Mouse (Mus musculus) layer of hippocampus, adult 9-10 months (tissue): Measurements from ENCODE around the gene 1700080E11Rik.
"Not testable (repeated sequence)": the region's sequence is repeated elsewhere in the genome, so short reads cannot be mapped to it uniquely, and the experiment has no call there.

Experiments used
- DNase-seq: peaks from one replicate; pipeline ENCODE4 v3.0.0; 2022; ENCODE audit warnings: low spot score

The 1700080E11Rik gene

DNA sequence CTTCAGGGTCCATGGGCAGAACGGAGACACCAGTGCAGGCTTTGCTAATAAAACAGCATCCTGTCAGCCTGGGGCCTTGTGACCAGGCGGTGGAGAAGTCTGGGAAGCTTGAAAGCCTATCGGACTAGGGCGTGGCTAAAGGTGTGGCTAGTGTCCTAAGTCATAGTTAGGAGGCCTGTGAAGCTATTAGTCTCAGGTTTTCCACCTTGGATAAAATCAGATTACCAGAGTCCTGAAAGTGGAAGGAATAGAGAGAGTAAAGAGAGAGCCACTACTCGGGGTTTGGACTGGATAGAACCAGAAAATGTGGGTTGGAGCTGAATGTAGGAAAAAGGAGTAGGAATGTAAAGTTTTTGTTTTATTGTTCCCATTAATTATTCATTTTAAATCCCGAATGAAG, at the start of gene 1700080E11Rik:
1700080E11Rik (minus strand) TSS at position 101 of the 400 bp plus-strand sequence.
- DNase-seq = no peak

DNA sequence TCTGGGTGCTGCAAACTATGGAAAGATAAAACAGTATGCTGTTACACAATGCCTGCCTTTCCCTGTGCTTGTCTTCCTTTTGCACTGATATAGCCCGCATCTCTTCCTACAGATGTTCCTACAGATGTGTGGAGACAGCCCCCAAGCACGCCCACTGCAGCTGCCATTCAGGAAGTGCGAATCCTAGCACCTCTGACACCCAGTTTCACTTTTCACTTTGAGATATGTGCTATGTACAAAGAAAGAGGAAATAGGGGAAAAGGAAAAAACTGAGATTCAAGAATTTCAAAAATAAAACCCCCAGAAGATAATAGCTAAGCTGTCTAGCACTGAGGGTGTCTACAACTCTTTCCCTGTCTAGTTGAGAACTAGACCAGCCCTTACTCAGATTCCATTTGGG, 41.8 kb upstream of the 1700080E11Rik start:
- DNase-seq = no peak

DNA sequence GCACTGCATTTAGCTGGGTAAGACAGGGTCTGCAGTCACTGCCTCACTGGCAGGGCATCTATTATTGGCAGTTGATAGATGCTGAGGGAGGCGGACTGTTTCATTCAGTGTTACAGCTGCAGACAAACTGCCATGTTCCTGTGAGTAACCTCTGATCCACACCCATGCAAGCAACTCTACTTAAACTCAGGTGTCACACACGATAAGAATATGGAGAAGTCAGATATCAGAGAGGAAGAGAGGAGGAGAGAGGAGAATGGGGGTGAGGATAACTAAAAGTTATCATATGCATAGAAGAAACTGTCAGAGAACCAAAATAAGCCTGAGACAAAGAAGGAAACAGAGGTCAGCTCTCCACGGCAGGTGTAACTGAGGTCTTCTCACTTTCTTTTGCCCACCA, 37.5 kb upstream of the 1700080E11Rik start:
- DNase-seq = no peak

DNA sequence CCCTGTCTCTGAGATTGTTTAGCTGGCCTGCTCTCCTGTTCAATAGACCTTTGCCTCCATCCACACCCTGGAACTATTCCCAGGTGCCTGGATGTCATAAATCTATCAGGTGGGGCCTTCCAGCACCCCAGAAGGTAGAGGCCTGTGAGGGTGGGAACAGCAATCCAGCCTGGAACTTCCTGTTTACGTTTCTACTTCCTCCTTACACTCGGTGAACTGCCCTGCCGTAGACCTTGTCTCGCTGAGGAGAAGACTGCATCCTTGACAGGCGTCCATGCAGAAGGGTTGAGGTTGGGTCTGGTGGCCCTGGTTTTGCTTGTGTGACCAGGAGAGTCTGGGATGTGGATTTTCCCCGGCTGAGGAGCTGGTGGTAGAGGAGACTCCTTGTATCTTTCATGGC, 5.7 kb downstream of the 1700080E11Rik start:
- no peak for DNase-seq

DNA sequence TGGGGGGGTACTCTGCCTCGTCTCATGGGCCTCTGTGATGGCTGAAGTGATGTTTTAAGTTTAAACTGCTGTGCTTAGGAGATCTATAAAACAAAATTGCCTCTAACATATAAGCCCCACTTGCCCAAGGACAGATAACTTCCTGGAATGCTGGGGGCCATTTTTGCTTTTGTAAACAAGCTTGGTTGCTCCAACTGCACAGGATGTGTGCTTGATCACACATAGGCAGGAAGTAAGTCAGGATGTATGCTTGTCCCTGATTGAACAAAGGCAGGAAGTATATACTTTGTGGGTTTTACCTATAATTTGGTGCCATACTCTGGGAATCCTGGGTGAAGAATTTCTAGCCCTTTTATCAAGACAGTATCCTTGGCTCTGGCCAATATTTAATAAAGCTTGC, 8.5 kb downstream of the 1700080E11Rik start:
- DNase-seq = no peak

DNA sequence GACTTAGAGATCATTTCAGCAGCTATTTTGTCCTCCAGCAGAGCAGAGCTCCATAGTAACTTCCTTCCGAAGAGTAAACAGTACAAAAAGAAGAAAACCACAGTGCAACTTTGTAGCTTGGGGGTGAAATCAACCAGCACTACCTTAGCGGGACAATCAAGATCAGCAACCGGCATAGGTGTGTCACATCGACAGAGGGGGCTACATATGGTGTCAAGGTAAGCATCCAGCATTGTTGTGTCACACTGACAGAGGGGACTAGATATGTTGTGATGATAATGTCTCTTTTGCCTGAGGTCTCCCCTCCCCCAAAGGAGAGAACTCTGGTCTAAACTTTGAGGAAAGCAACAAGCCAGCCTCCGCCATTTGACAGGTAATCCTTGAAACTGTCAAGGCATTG, 10.4 kb downstream of the 1700080E11Rik start:
- DNase-seq = no peak

DNA sequence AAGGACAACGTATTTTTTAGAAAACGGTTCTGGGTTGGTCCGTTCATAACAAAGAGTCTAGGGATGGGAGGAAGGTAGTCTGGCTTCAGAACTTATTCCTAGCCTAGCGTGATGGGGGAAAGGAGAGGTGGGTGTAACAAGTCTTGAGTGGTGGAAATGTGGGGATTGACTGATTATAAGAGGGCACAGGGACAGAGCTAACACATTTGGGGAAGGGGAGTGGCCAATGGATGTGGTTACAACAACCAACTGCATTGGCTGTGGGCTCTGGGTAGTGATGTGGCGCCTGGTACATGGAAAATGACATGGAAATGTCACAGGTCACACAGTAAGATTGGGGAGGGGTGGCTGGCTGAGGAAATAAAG, 12.9 kb downstream of the 1700080E11Rik start:
- no peak for DNase-seq

DNA sequence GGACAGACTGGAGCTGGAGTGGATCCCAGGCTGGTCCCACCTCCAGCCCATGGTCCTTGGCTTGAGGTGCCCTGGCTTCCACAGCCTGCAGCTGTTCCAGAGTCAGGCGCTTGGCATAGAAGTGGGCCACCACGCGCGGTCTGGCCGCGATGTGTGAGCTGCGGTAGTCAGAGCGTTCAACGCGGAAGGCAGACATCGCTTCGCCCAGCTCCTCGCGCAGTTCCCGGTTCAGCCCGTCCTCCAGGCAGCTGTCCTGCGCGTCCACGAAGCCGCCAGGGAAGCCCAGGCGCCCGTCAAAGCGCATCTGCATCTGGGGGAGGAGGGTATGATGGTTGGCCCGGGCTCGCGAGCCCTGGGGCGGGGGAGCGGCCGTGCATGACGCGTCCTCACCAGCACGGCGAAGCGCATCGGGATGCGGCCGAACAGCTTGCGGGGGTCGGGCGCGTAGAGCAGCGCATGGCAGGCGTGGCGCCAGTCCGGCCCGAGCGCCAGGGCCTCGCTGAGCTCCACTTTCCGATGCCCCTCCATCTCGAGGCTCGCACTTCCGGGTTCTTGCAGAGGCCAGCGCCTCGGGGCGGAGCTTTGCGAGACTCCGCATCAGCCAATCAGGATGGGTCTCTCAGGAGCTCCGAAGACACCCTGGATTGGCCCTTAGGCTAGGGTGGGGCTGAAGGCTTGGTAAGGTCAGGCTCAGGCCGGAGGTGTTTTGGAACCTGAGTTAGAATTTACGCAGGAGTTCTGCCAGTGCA, 13.5 kb downstream of the 1700080E11Rik start, which contains the start of gene Nudt16:
Nudt16 (minus strand) TSS at position 572 of the 749 bp plus-strand sequence.
- peak; percentile 83 for DNase-seq

DNA sequence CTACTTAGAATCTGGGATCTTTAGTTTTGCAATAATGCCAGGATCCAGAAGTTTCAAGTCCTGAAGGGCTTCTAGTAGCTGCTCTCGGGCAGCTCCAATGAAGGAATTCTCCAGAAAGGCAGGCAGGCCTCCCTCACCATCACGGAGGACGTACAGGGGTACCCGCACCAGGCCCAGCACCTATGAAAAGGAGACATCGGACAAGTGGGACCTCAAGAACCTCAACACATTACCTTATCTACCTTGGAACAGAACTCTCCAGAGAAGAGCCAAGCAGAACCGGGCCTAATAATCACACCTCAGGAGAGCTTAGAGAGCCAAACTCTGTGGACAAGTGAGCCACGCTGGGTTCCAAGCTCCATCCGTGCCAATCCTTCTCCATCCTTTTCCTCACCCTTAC, 14.6 kb downstream of the 1700080E11Rik start:
- no peak for DNase-seq

DNA sequence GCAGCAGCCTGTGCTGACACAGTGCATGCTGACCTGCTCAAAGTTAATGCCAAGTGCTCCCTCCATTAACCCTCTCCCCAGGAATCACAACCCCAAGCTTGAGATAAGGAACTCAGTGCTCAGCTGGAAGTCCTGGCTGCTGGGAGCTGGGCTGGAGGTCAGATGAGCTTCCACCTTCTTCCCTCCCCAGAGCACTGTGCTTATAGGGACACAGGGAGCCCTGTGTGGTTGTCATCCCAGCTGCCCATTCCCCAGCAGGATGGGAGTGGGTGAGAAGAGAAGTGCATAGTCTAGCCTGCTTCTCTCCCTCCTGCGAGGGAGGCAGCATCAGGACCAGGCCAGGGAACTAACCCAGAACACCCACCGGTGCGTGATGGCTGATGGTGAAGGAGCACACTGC, 19.7 kb downstream of the 1700080E11Rik start:
- DNase-seq = not testable (repeated sequence)

DNA sequence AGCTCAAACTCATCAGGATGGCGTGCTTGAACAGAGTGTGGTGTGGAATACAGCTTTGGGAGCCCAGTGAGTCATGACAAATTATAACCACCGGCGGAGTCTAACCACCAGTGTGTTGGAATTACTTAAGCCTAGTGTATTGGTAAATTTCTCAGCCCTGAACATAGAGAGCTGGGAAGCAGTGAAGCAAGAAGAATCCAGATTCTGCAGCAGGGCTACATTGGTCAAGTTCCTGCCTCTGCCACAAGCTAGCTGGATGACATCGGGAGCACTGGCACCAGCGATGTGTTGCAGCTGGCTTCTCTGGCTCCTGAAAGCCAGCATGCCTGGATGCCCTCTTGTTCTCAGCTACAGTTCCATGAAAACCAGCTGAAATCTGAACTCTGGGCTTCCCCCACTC, 41.0 kb downstream of the 1700080E11Rik start:
- DNase-seq = no peak

DNA sequence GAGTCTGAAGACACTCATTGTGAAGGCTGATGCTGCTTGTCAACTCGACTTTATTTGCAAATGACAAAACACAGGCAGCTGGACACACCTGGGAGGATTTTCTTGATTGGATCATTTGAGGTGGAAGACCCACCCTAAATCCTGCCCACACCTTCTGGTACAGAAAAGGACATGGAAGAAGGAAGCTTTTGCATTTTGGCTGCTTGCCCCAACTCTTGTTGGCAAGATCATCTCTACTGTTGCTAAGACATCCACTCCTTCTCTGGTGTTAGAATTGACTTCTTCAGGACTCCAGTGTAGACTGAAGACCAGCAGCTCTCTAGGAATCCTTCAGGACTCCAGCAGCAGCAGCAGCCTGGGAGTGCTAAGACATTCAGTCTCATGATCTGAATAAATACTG, 43.0 kb downstream of the 1700080E11Rik start:
- DNase-seq = no peak

DNA sequence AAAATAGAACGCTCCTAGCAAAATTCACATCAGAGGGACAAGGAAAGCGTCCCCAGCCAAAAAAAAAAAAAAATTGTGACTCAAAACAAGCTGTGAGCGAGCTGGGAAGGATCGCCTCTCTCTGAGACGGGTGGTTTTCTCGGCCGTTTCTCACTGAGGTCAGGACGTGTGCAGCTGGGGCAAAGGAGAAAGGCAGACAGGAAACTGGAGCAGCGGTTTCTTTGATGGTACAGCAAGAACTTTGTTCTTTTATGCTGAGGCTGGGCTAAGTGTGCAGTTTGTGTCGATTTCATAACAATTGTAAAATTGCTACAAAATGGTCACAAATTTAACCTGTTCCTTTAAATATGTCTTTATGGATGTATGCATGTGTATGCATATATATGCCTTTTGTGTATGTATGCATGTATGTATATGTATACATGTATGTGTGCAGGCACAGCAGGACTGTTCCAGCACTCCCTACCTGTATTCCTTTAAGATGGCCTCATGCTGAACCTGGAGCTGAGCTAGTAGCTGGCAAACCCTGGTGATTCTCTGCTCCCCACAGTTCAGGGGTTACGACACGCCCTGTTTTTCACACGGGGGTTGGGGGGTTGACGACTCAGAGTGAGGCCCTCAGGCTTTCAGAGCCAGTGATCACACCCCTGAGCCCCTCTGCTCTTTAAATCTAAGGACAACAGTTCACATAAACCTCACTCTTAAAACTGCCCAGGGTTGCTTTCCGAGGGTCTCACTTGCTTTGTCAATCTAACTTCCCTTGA, 43.9 kb downstream of the 1700080E11Rik start:
- DNase-seq = no peak
